Comparison of ENCODE assay signal across 25 mouse cellular contexts in genomic region chr7:131184339-131184738, GRCm38 (mm10). TPM values are rescaled to one million over a fixed set of nuclear protein-coding genes. Genes with fewer than 3 reads are reported as not detected.
DNase-seq lines count a peak whose midpoint lies in the region; ATAC-seq and TF ChIP-seq lines count a peak whose summit lies in the region.
"Had no signal": no experiment of that assay in that cellular context is flagged by ENCODE, and none has a peak within 500 bp of the region (broad histone marks: within the 10 kb centered on the region; RNA-seq: fewer than 3 reads in every experiment).

No protein-coding gene starts in this region.

- H3K4me3 ChIP-seq in kidney, postnatal 0 days (replicated peaks; ENCODE audit: low read depth, low read length): no peak overlapping the region
- H3K4me3 ChIP-seq: embryonic facial prominence, embryonic 13.5 days; forebrain, embryonic 13.5 days; heart, adult 2 months; heart, embryonic 15.5 days had no signal

- H3K4me1 ChIP-seq in kidney, postnatal 0 days (replicated peaks; ENCODE audit: insufficient read depth, low read length): no peaks in the 10 kb centered on the region
- H3K4me1 ChIP-seq: embryonic facial prominence, embryonic 13.5 days; forebrain, embryonic 13.5 days; heart, embryonic 15.5 days had no signal

- no peaks in the 10 kb centered on the region for H3K27me3 ChIP-seq in kidney, postnatal 0 days (ENCODE audit: insufficient read depth, low read length)
- H3K27me3 ChIP-seq: embryonic facial prominence, embryonic 13.5 days; forebrain, embryonic 13.5 days; heart, embryonic 15.5 days had no signal

- DNase-seq in embryo, embryonic 11 days: peak; percentile 3
- DNase-seq in embryo, embryonic 9.5 days (ENCODE audit: extremely low spot score): no peak
- peak; percentile 69 for DNase-seq in kidney, postnatal 0 days (ENCODE audit: low spot score)
- no peak for DNase-seq in kidney, adult 8-10 months
- DNase-seq in retina, embryonic 14.5 days (ENCODE audit: low spot score): peak; percentile 5
- DNase-seq in retina, postnatal 1 day: no peak
- DNase-seq in left cerebral cortex, postnatal 36 days (ENCODE audit: low spot score in 2 of 2): no peak
- DNase-seq: adrenal gland, postnatal 10 days; cerebellum, adult 11 months; cerebellum, adult 9-10 months; forebrain, postnatal 0 days; gastrocnemius, postnatal 14 days; heart, adult 2 months; heart, postnatal 14 days had no signal

- 41% methylated on average over 8 of the region's 8 CpGs for WGBS in kidney, postnatal 0 days

- H3K27ac ChIP-seq in kidney, postnatal 0 days: no peak overlapping the region
- H3K27ac ChIP-seq: embryonic facial prominence, embryonic 13.5 days; forebrain, embryonic 13.5 days; heart, adult 2 months; heart, embryonic 15.5 days; hindbrain, embryonic 14.5 days had no signal

- H3K9ac ChIP-seq in kidney, postnatal 0 days (ENCODE audit: low read depth, low read length): no peak overlapping the region
- H3K9ac ChIP-seq: embryonic facial prominence, embryonic 13.5 days; forebrain, embryonic 13.5 days; forebrain, postnatal 0 days; heart, embryonic 15.5 days; hindbrain, embryonic 14.5 days had no signal

- peak; percentile 56 for TF ChIP-seq CTCF in kidney, postnatal 0 days (IDR thresholded peaks at IDR 0.05; ENCODE audit: low read depth)

- no peaks in the 10 kb centered on the region for H3K36me3 ChIP-seq in kidney, postnatal 0 days (ENCODE audit: insufficient read depth, low read length)
- H3K36me3 ChIP-seq: embryonic facial prominence, embryonic 13.5 days; heart, embryonic 15.5 days had no signal

- H3K4me2 ChIP-seq in kidney, postnatal 0 days (ENCODE audit: low read length): no peak overlapping the region
- H3K4me2 ChIP-seq: embryonic facial prominence, embryonic 13.5 days; forebrain, embryonic 13.5 days; heart, embryonic 11.5 days; heart, embryonic 15.5 days; hindbrain, embryonic 14.5 days had no signal

- intact Hi-C loops in left cerebral cortex, postnatal 36 days (cut with DNase I): loop anchor here (10.0 kb wide), 1 partner anchor 150 kb away; the partner anchor contains the start of gene Fam24a

- ATAC-seq in kidney, postnatal 0 days (replicated peaks; ENCODE audit: low FRiP score, low read depth): 0 out of 2 replicates have a peak, but pooled peaks have one; percentile 13
- ATAC-seq: forebrain, embryonic 13.5 days; forebrain, postnatal 0 days had no signal

- no peaks in the 10 kb centered on the region for H3K9me3 ChIP-seq in kidney, postnatal 0 days (replicated peaks; ENCODE audit: low read length)
- H3K9me3 ChIP-seq: embryonic facial prominence, embryonic 13.5 days; forebrain, embryonic 13.5 days; heart, embryonic 15.5 days had no signal

RNA-seq across cellular contexts. Expression of gene 5430419D17Rik, which starts 10.1 kb away (rescaled TPM):
- polyA plus RNA-seq in kidney, postnatal 0 days (2015; fragmentation: Nextera tagmentation; extraction: Ambion mirVana): not detected in 2 replicates
- total RNA-seq in left cerebral cortex, postnatal 36 days (2021): not detected
- total RNA-seq: adrenal gland, postnatal 10 days; CH12.LX; gastrocnemius, adult 18-20 months; gastrocnemius, postnatal 14 days; hematopoietic stem cell, adult 5-6 weeks had no signal
- polyA plus RNA-seq: embryonic facial prominence, embryonic 13.5 days; forebrain, embryonic 13.5 days had no signal

RNA-seq across cellular contexts. Expression of gene 4933402N03Rik, which starts 38.2 kb away (rescaled TPM):
- not detected in 2 replicates for polyA plus RNA-seq in kidney, postnatal 0 days (2015; fragmentation: Nextera tagmentation; extraction: Ambion mirVana)
- total RNA-seq in left cerebral cortex, postnatal 36 days (2021): not detected
- total RNA-seq: adrenal gland, postnatal 10 days; adrenal gland, postnatal 4 days; CH12.LX; ES-E14; forebrain, postnatal 0 days; gastrocnemius, adult 18-20 months; gastrocnemius, postnatal 14 days; heart, adult 2 months; heart, postnatal 14 days; hematopoietic stem cell, adult 5-6 weeks had no signal
- polyA plus RNA-seq: brain, embryonic 14.5 days; embryonic facial prominence, embryonic 13.5 days; forebrain, embryonic 13.5 days; forebrain, postnatal 0 days; heart, adult 2 months; heart, embryonic 11.5 days; heart, embryonic 15.5 days; hindbrain, embryonic 14.5 days had no signal

Comparison
In these comparisons a context has a peak if more than half of its experiments do, and no peak if none do; other contexts are left out.
1. DNase-seq: peak in embryo, embryonic 11 days (single experiment), kidney, postnatal 0 days (single experiment) and retina, embryonic 14.5 days (single experiment); none in embryo, embryonic 9.5 days (single experiment), kidney, adult 8-10 months (0 of 2), retina, postnatal 1 day (single experiment) and left cerebral cortex, postnatal 36 days (0 of 2).